Mouse (Mus musculus): ENCODE results near the gene Msi1. TPM values are rescaled to one million over a fixed set of nuclear protein-coding genes. Genes with fewer than 3 reads are reported as not detected.

Msi1 gene
- polyA plus RNA-seq, 1 experiment from 2014 or later, result 4.3 TPM

DNA sequence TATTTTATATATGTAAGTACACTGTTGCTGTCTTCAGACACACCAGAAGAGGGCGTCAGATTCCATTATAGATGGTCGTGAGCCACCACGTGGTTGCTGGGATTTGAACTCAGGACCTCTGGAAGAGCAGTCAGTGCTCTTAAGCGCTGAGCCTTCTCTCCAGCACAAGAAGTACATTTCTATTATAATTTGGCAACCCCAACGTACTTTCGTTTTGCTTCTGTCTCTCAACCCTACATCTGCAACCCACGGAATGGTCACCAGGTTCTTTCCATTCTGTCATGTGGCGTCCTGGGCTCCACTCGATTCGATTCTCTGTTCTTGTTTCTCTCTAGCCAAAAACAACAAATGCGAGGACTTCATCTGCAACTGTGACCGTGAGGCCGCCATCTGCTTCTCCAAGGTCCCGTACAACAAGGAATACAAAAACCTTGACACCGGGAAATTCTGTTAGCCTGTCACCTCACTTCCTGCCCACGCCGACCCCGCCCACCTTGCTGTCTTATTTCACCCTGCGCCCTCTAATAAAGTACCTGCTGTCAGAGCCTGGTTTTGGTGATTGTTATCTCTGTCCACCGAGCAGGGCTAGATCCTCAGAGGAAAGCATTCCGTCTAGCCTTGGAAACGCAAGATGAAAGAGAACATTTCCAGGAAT lies 44.9 kb downstream of the Msi1 start:
- H3K27me3 ChIP-seq (replicated peaks; ENCODE audit: control insufficient read depth, insufficient read depth, low read length), result no peaks in the 10 kb centered on the region
- no peak overlapping the region for H3K4me2 ChIP-seq (replicated peaks; ENCODE audit: low read depth)
- no peaks in the 10 kb centered on the region for H3K4me1 ChIP-seq (replicated peaks; ENCODE audit: control insufficient read depth, insufficient read depth, low read length)
- no peak overlapping the region for H3K27ac ChIP-seq (ENCODE audit: low read depth, low read length)
- H3K9ac ChIP-seq (ENCODE audit: low read depth, low read length), result no peak overlapping the region
- no peak for TF ChIP-seq CTCF (IDR thresholded peaks at IDR 0.05; ENCODE audit: low read depth)
- H3K36me3 ChIP-seq (ENCODE audit: control insufficient read depth, insufficient read depth), result peaks cover 5% of the 10 kb centered on the region; the same call in 1 of the 2 replicates
- WGBS, result 68% methylated on average over 22 of the region's 22 CpGs
- ATAC-seq, result no peak
- H3K9me3 ChIP-seq (ENCODE audit: control insufficient read depth), result no peaks in the 10 kb centered on the region
- H3K4me3 ChIP-seq (ENCODE audit: low read depth, low read length), result no peak overlapping the region

DNA sequence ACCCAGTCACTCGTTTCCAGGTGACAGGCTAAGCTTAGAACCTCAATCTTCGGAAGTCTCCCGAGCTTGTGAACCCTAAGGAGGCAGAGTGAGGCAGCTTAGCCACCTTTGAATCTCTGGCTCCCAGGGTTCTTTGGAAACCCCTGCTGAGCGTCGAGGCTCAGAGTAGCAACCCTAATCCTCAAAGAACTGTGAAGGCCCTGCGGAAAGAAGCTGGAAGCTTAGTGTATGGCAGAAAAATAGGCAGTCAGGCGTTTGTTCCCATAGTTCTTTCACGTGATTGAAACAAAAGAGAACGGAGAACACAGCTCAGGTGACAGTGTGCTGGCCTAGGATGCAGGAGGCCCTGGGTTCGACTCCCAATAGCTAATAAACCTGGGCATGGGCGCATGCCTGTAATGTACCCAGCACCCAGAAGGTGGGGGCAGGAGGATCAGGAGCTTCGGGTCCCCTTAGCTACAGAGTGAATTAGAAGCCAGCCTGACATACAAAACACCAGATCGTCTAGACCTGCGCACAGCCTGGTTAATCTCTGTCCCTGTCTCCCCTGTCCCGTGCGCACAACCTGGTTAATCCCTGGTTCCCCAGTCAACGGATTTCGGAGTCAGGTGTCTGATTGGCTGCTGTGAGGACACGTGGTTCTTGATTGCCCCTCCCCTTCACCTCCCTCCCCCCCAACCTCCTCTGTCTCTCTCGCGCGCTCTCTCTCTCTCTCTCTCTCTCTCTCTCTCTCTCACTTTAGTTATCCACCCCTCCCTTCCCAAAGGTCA lies 46.1 kb downstream of the Msi1 start:
- TF ChIP-seq CTCF (IDR thresholded peaks at IDR 0.05; ENCODE audit: low read depth), result no peak
- Histone ChIP-seq H3K27ac (ENCODE audit: low read depth, low read length) (no peak overlapping the region), H3K9me3 (ENCODE audit: control insufficient read depth) (no peaks in the 10 kb centered on the region), H3K36me3 (ENCODE audit: control insufficient read depth, insufficient read depth) (peaks cover 15% of the 10 kb centered on the region), H3K27me3 (replicated peaks; ENCODE audit: control insufficient read depth, insufficient read depth, low read length) (no peaks in the 10 kb centered on the region), H3K4me1 (replicated peaks; ENCODE audit: control insufficient read depth, insufficient read depth, low read length) (no peaks in the 10 kb centered on the region), H3K4me3 (ENCODE audit: low read depth, low read length) (peak overlapping the region; percentile 23), H3K4me2 (replicated peaks; ENCODE audit: low read depth) (peak overlapping the region; percentile 51), H3K9ac (ENCODE audit: low read depth, low read length) (no peak overlapping the region)
- 27% methylated on average over 22 of the region's 22 CpGs for WGBS
- peak; percentile 50; the same call in 1 of the 2 replicates for ATAC-seq

- H3K27me3 ChIP-seq (replicated peaks; ENCODE audit: control insufficient read depth, insufficient read depth, low read length), result no peaks in the 10 kb centered on the region
- no peaks in the 10 kb centered on the region for H3K4me1 ChIP-seq (replicated peaks; ENCODE audit: control insufficient read depth, insufficient read depth, low read length)
- H3K36me3 ChIP-seq (ENCODE audit: control insufficient read depth, insufficient read depth), result peaks cover 15% of the 10 kb centered on the region
- TF ChIP-seq CTCF (IDR thresholded peaks at IDR 0.05; ENCODE audit: low read depth), result no peak
- no peak overlapping the region for H3K9ac ChIP-seq (ENCODE audit: low read depth, low read length)
- H3K4me3 ChIP-seq (ENCODE audit: low read depth, low read length), result peak overlapping the region; percentile 23
- peak overlapping the region; percentile 51 for H3K4me2 ChIP-seq (replicated peaks; ENCODE audit: low read depth)
- H3K27ac ChIP-seq (ENCODE audit: low read depth, low read length), result no peak overlapping the region
- 47% methylated on average over 12 of the region's 12 CpGs for WGBS
- no peaks in the 10 kb centered on the region for H3K9me3 ChIP-seq (ENCODE audit: control insufficient read depth)
- ATAC-seq, result no peak
Measured at GRCm38 (mm10) chr5:115476107-115476727, 46.8 kb downstream of the Msi1 start.

- H3K4me1 ChIP-seq (replicated peaks; ENCODE audit: control insufficient read depth, insufficient read depth, low read length), result no peaks in the 10 kb centered on the region
- no peaks in the 10 kb centered on the region for H3K9me3 ChIP-seq (ENCODE audit: control insufficient read depth)
- H3K27me3 ChIP-seq (replicated peaks; ENCODE audit: control insufficient read depth, insufficient read depth, low read length), result no peaks in the 10 kb centered on the region
- 68% methylated on average over 15 of the region's 15 CpGs for WGBS
- H3K36me3 ChIP-seq (ENCODE audit: control insufficient read depth, insufficient read depth), result peaks cover 15% of the 10 kb centered on the region
- H3K4me3 ChIP-seq (ENCODE audit: low read depth, low read length), result no peak overlapping the region
- H3K27ac ChIP-seq (ENCODE audit: low read depth, low read length), result no peak overlapping the region
- no peak overlapping the region for H3K4me2 ChIP-seq (replicated peaks; ENCODE audit: low read depth)
- H3K9ac ChIP-seq (ENCODE audit: low read depth, low read length), result no peak overlapping the region
- ATAC-seq, result no peak
- no peak for TF ChIP-seq CTCF (IDR thresholded peaks at IDR 0.05; ENCODE audit: low read depth)
Measured at GRCm38 (mm10) chr5:115479561-115479960, 50.2 kb downstream of the Msi1 start.

GRCm38 (mm10) chr5:115480101-115480500 lies 50.7 kb downstream of the Msi1 start:
- Histone ChIP-seq H3K9me3 (ENCODE audit: control insufficient read depth) (no peaks in the 10 kb centered on the region), H3K27ac (ENCODE audit: low read depth, low read length) (no peak overlapping the region), H3K4me1 (replicated peaks; ENCODE audit: control insufficient read depth, insufficient read depth, low read length) (no peaks in the 10 kb centered on the region), H3K27me3 (replicated peaks; ENCODE audit: control insufficient read depth, insufficient read depth, low read length) (no peaks in the 10 kb centered on the region), H3K4me2 (replicated peaks; ENCODE audit: low read depth) (peak overlapping the region; percentile 32; the same call in 1 of the 2 replicates), H3K36me3 (ENCODE audit: control insufficient read depth, insufficient read depth) (peaks cover 15% of the 10 kb centered on the region), H3K9ac (ENCODE audit: low read depth, low read length) (no peak overlapping the region), H3K4me3 (ENCODE audit: low read depth, low read length) (no peak overlapping the region)
- 42% methylated on average over 27 of the region's 27 CpGs for WGBS
- TF ChIP-seq CTCF (IDR thresholded peaks at IDR 0.05; ENCODE audit: low read depth), result no peak
- ATAC-seq, result no peak
